9 mouse cellular contexts compared by ENCODE assay signal in the genomic region with DNA sequence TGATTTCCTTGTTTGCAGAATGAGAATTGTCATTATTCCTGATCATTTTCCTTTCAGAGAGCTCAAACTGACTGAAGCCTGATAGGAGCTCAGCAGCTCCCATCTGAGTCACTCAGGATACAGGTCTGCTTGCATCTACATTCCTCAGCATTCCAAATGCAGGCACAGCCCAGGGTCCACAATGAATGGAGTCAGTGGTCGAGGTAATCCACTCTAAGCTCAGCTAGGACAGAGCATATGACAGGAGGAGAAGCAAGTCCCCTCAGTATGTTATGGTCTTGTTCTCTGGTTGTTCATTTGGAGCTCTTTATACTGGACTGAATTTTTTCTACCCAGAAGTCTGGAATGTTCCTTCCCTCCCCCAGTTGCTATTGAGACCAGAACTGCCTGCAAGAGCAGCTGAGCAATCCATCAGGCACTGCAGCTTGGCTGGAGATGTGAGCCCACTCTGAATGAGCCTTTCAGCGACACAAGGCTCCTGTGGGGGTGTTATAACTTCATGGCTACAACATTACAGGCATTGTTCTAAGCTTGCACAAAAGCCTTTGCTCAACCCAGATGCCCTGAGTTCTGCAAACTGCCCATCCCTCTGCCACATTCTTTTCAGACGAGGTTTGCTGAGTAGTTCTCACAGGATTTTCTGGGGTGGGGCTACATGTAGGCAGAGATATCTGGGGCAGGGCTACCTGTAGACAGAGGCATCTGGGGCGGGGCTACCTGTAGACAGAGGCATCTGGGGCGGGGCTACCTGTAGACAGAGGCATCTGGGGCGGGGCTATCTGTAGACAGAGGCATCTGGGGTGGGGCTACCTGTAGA. TPM values are rescaled to one million over a fixed set of nuclear protein-coding genes. Genes with fewer than 3 reads are reported as not detected.
DNase-seq lines count a peak whose midpoint lies in the region; ATAC-seq and TF ChIP-seq lines count a peak whose summit lies in the region.
"Had no signal": no experiment of that assay in that cellular context is flagged by ENCODE, and none has a peak within 500 bp of the region (broad histone marks: within the 10 kb centered on the region; RNA-seq: fewer than 3 reads in every experiment).

No protein-coding gene starts in this region.

- H3K9me3 ChIP-seq in heart, embryonic 13.5 days, result no peaks in the 10 kb centered on the region
- H3K9me3 ChIP-seq in midbrain, postnatal 0 days (ENCODE audit: low read length), result no peaks in the 10 kb centered on the region

- no peak for ATAC-seq in heart, embryonic 13.5 days (ENCODE audit: extremely low read depth, insufficient number of reproducible peaks, low FRiP score, low TSS enrichment)
- ATAC-seq in midbrain, postnatal 0 days (ENCODE audit: low FRiP score), result peak; percentile 68
- ATAC-seq in activated CD4-positive, CD25-positive, alpha-beta regulatory T cell, adult 4 months, result no peak

- DNase-seq in heart, postnatal 10 days, result no peak
- DNase-seq in brain, adult 2 months (ENCODE audit: low read depth, low spot score), result peak; percentile 96
- peak; percentile 94 for DNase-seq in layer of hippocampus, adult 9-11 months
- peak; percentile 85 for DNase-seq in midbrain, postnatal 0 days (ENCODE audit: low spot score)
- no peak for DNase-seq in spleen, postnatal 4 days (ENCODE audit: low spot score in 2 of 2)
- no peak for DNase-seq in adrenal gland, adult 8-10 months
- DNase-seq: kidney, adult 8-10 months had no signal

- 25% methylated on average over 6 of the region's 6 CpGs for WGBS in heart, embryonic 13.5 days
- WGBS in midbrain, postnatal 0 days, result 28% methylated on average over 6 of the region's 6 CpGs

- no peak overlapping the region for H3K4me2 ChIP-seq in heart, embryonic 13.5 days
- H3K4me2 ChIP-seq in midbrain, postnatal 0 days (ENCODE audit: low read depth, low read length, poor library complexity, severe bottlenecking), result no peak overlapping the region

- H3K9ac ChIP-seq in heart, embryonic 13.5 days, result no peak overlapping the region
- no peak overlapping the region for H3K9ac ChIP-seq in midbrain, postnatal 0 days (replicated peaks; ENCODE audit: low read length, poor library complexity, severe bottlenecking)

- H3K4me1 ChIP-seq in heart, embryonic 13.5 days, result peaks cover 19% of the 10 kb centered on the region
- no peaks in the 10 kb centered on the region for H3K4me1 ChIP-seq in midbrain, postnatal 0 days (ENCODE audit: insufficient read depth, low read length)

- H3K27me3 ChIP-seq in heart, embryonic 13.5 days (replicated peaks), result no peaks in the 10 kb centered on the region
- H3K27me3 ChIP-seq in midbrain, postnatal 0 days (ENCODE audit: insufficient read depth, low read length), result no peaks in the 10 kb centered on the region

- intact Hi-C loops in heart, postnatal 10 days (cut with DNase I), result no loop called here

- H3K36me3 ChIP-seq in heart, embryonic 13.5 days, result no peaks in the 10 kb centered on the region
- H3K36me3 ChIP-seq in midbrain, postnatal 0 days (ENCODE audit: insufficient read depth, low read length), result no peaks in the 10 kb centered on the region

- H3K4me3 ChIP-seq in heart, embryonic 13.5 days, result no peak overlapping the region
- no peak overlapping the region for H3K4me3 ChIP-seq in midbrain, postnatal 0 days (ENCODE audit: low read depth, low read length)

- H3K27ac ChIP-seq in heart, embryonic 13.5 days (replicated peaks), result peak overlapping the region; percentile 20; the same call in 1 of the 2 replicates
- peak overlapping the region; percentile 62; the same call in 1 of the 2 replicates for H3K27ac ChIP-seq in midbrain, postnatal 0 days (ENCODE audit: low read depth, low read length)

- TF ChIP-seq CTCF in midbrain, postnatal 0 days (IDR thresholded peaks at IDR 0.05), result no peak

RNA-seq across cellular contexts. Expression of gene Zfp706, which starts 24.0 kb away (rescaled TPM):
- 426 and 458 TPM in 2 replicates for polyA plus RNA-seq in heart, embryonic 13.5 days (2015; fragmentation: Nextera tagmentation; extraction: Ambion mirVana)
- total RNA-seq in heart, postnatal 10 days (2021), result 100 to 1,000 TPM; 216 to 242 TPM
- 56.4 and 89.2 TPM in 2 replicates for total RNA-seq in midbrain, postnatal 0 days (2014; rRNA removed)
- polyA plus RNA-seq in midbrain, postnatal 0 days (2015; fragmentation: Nextera tagmentation; extraction: Ambion mirVana), result 476 and 513 TPM in 2 replicates
- 100 to 1,000 TPM; 172 to 234 (median 209) TPM for total RNA-seq in adrenal gland, adult 8-10 months (2022)
- polyA plus RNA-seq in activated CD4-positive, CD25-positive, alpha-beta regulatory T cell, adult 4 months (2017; shearing (Covaris generic)), result 100 to 1,000 TPM; 467 to 529 TPM

Comparison
In these comparisons a context has a peak if more than half of its experiments do, and no peak if none do; other contexts are left out.
1. DNase-seq: peak in brain, adult 2 months (single experiment), layer of hippocampus, adult 9-11 months (single experiment) and midbrain, postnatal 0 days (single experiment); none in heart, postnatal 10 days (0 of 2), spleen, postnatal 4 days (0 of 2) and adrenal gland, adult 8-10 months (single experiment).